Mouse (Mus musculus): ENCODE measurements around the gene AU022252. TPM values are rescaled to one million over a fixed set of nuclear protein-coding genes. Genes with fewer than 3 reads are reported as not detected.
A peak's percentile ranks its signal among the peaks of the same experiment; 100 is the strongest.

AU022252 gene
- polyA plus RNA-seq, 2 experiments, result 3.1 to 12.7 TPM

- H3K4me3 ChIP-seq (ENCODE audit: insufficient read depth in 1 of 2, low read depth in 2 of 2, low read length in 2 of 2), result no peak overlapping the region
- no peak overlapping the region for H3K9ac ChIP-seq (replicated peaks)
- no peak overlapping the region for H3K4me2 ChIP-seq (ENCODE audit: low read depth)
- 3% methylated on average over 4 of the region's 4 CpGs for WGBS (ENCODE audit: insufficient replicate concordance)
- DNase-seq (ENCODE audit: low read depth in 3 of 3, low spot score in 3 of 3) (peak; percentile 71 to 78 (median 72)), ATAC-seq (ENCODE audit: insufficient read depth) (peak; percentile 58; the same call in 1 of the 2 replicates)
- H3K27ac ChIP-seq, result no peak overlapping the region
- H3K36me3 ChIP-seq (replicated peaks; ENCODE audit: control insufficient read depth, insufficient read depth, low read depth), result peaks cover 4% of the 10 kb centered on the region; the same call in 1 of the 2 replicates
- no peak for TF ChIP-seq EP300 (IDR thresholded peaks at IDR 0.05; ENCODE audit: low read depth)
- TF ChIP-seq CTCF (IDR thresholded peaks at IDR 0.05; ENCODE audit: low read depth), result peak; percentile 93
- peaks cover 0 to 3% of the 10 kb centered on the region in 2 experiments; a peak in 3 of 4 replicates for H3K4me1 ChIP-seq (replicated peaks; ENCODE audit: control insufficient read depth in 2 of 2, insufficient read depth in 2 of 2, low read length in 1 of 2)
- H3K9me3 ChIP-seq (ENCODE audit: control insufficient read depth, low read length), result no peaks in the 10 kb centered on the region
- no peaks in the 10 kb centered on the region for H3K27me3 ChIP-seq (ENCODE audit: control insufficient read depth, insufficient read depth, low read length)
These were observed 64.8 kb downstream of the AU022252 start for GRCm38 (mm10) chr4:119167663-119168062.

- 68% methylated on average over 4 of the region's 4 CpGs for WGBS (ENCODE audit: insufficient replicate concordance)
- Histone ChIP-seq H3K36me3 (replicated peaks; ENCODE audit: control insufficient read depth, insufficient read depth, low read depth) (peaks cover 4% of the 10 kb centered on the region; the same call in 1 of the 2 replicates), H3K4me1 (replicated peaks; ENCODE audit: control insufficient read depth in 2 of 2, insufficient read depth in 2 of 2, low read length in 1 of 2) (no peaks in the 10 kb centered on the region), H3K4me3 (ENCODE audit: insufficient read depth in 1 of 2, low read depth in 2 of 2, low read length in 2 of 2) (no peak overlapping the region), H3K27ac (no peak overlapping the region), H3K9me3 (ENCODE audit: control insufficient read depth, low read length) (no peaks in the 10 kb centered on the region), H3K9ac (replicated peaks) (no peak overlapping the region), H3K4me2 (ENCODE audit: low read depth) (no peak overlapping the region), H3K27me3 (ENCODE audit: control insufficient read depth, insufficient read depth, low read length) (no peaks in the 10 kb centered on the region)
- ATAC-seq (ENCODE audit: insufficient read depth) (no peak), DNase-seq (ENCODE audit: low read depth in 3 of 3, low spot score in 3 of 3) (no peak)
- TF ChIP-seq EP300 (IDR thresholded peaks at IDR 0.05; ENCODE audit: low read depth) (no peak), CTCF (IDR thresholded peaks at IDR 0.05; ENCODE audit: low read depth) (peak; percentile 20; the same call in 1 of the 2 replicates)
These were observed 65.4 kb downstream of the AU022252 start for GRCm38 (mm10) chr4:119167068-119167467.

- TF ChIP-seq EP300 (IDR thresholded peaks at IDR 0.05; ENCODE audit: low read depth) (no peak), CTCF (IDR thresholded peaks at IDR 0.05; ENCODE audit: low read depth) (no peak)
- H3K4me1 ChIP-seq (replicated peaks; ENCODE audit: control insufficient read depth in 2 of 2, insufficient read depth in 2 of 2, low read length in 1 of 2), result no peaks in the 10 kb centered on the region
- H3K27ac ChIP-seq, result no peak overlapping the region
- H3K9me3 ChIP-seq (ENCODE audit: control insufficient read depth, low read length), result no peaks in the 10 kb centered on the region
- DNase-seq (ENCODE audit: low read depth in 3 of 3, low spot score in 3 of 3) (no peak), ATAC-seq (ENCODE audit: insufficient read depth) (no peak)
- 22% methylated on average over 7 of the region's 7 CpGs for WGBS (ENCODE audit: insufficient replicate concordance)
- H3K4me3 ChIP-seq (ENCODE audit: insufficient read depth in 1 of 2, low read depth in 2 of 2, low read length in 2 of 2), result no peak overlapping the region
- H3K9ac ChIP-seq (replicated peaks), result no peak overlapping the region
- no peak overlapping the region for H3K4me2 ChIP-seq (ENCODE audit: low read depth)
- peaks cover 4% of the 10 kb centered on the region; the same call in 1 of the 2 replicates for H3K36me3 ChIP-seq (replicated peaks; ENCODE audit: control insufficient read depth, insufficient read depth, low read depth)
- H3K27me3 ChIP-seq (ENCODE audit: control insufficient read depth, insufficient read depth, low read length), result no peaks in the 10 kb centered on the region
These were observed 66.6 kb downstream of the AU022252 start for GRCm38 (mm10) chr4:119165916-119166315.

- H3K9ac ChIP-seq (replicated peaks), result no peak overlapping the region
- TF ChIP-seq CTCF (IDR thresholded peaks at IDR 0.05; ENCODE audit: low read depth), result peak; percentile 45; the same call in 1 of the 2 replicates
- no peak for TF ChIP-seq EP300 (IDR thresholded peaks at IDR 0.05; ENCODE audit: low read depth)
- no peaks in the 10 kb centered on the region for H3K4me1 ChIP-seq (replicated peaks; ENCODE audit: control insufficient read depth in 2 of 2, insufficient read depth in 2 of 2, low read length in 1 of 2)
- no peaks in the 10 kb centered on the region for H3K9me3 ChIP-seq (ENCODE audit: control insufficient read depth, low read length)
- no peak overlapping the region for H3K4me3 ChIP-seq (ENCODE audit: insufficient read depth in 1 of 2, low read depth in 2 of 2, low read length in 2 of 2)
- 63% methylated on average over 4 of the region's 4 CpGs for WGBS (ENCODE audit: insufficient replicate concordance)
- no peaks in the 10 kb centered on the region for H3K36me3 ChIP-seq (replicated peaks; ENCODE audit: control insufficient read depth, insufficient read depth, low read depth)
- no peaks in the 10 kb centered on the region for H3K27me3 ChIP-seq (ENCODE audit: control insufficient read depth, insufficient read depth, low read length)
- DNase-seq (ENCODE audit: low read depth in 3 of 3, low spot score in 3 of 3) (no peak), ATAC-seq (ENCODE audit: insufficient read depth) (no peak)
- no peak overlapping the region for H3K27ac ChIP-seq
- H3K4me2 ChIP-seq (ENCODE audit: low read depth), result no peak overlapping the region
These were observed 69.5 kb downstream of the AU022252 start for GRCm38 (mm10) chr4:119162990-119163389.

- ATAC-seq (ENCODE audit: insufficient read depth), result no peak
- no peak overlapping the region for H3K9ac ChIP-seq (replicated peaks)
- DNase-seq (ENCODE audit: low read depth in 3 of 3, low spot score in 3 of 3), result no peak
- TF ChIP-seq CTCF (IDR thresholded peaks at IDR 0.05; ENCODE audit: low read depth) (no peak), EP300 (IDR thresholded peaks at IDR 0.05; ENCODE audit: low read depth) (no peak)
- H3K4me3 ChIP-seq (ENCODE audit: insufficient read depth in 1 of 2, low read depth in 2 of 2, low read length in 2 of 2), result no peak overlapping the region
- H3K27ac ChIP-seq, result no peak overlapping the region
- 61% methylated on average over 3 of the region's 3 CpGs for WGBS (ENCODE audit: insufficient replicate concordance)
- no peaks in the 10 kb centered on the region for H3K36me3 ChIP-seq (replicated peaks; ENCODE audit: control insufficient read depth, insufficient read depth, low read depth)
- no peaks in the 10 kb centered on the region for H3K27me3 ChIP-seq (ENCODE audit: control insufficient read depth, insufficient read depth, low read length)
- no peak overlapping the region for H3K4me2 ChIP-seq (ENCODE audit: low read depth)
- H3K4me1 ChIP-seq (replicated peaks; ENCODE audit: control insufficient read depth in 2 of 2, insufficient read depth in 2 of 2, low read length in 1 of 2), result no peaks in the 10 kb centered on the region
- no peaks in the 10 kb centered on the region for H3K9me3 ChIP-seq (ENCODE audit: control insufficient read depth, low read length)
These were observed 71.2 kb downstream of the AU022252 start for GRCm38 (mm10) chr4:119161358-119161757.
